Mouse (Mus musculus) lung, postnatal 0 days (tissue): Measurements from ENCODE around the gene 1190007I07Rik. TPM values are rescaled to one million over a fixed set of nuclear protein-coding genes. Genes with fewer than 3 reads are reported as not detected.
"Not testable (repeated sequence)": the region's sequence is repeated elsewhere in the genome, so short reads cannot be mapped to it uniquely, and the experiment has no call there.

Experiments
- ATAC-seq: fragments of 200-750 bp; cut with Nextera tagmentation; 2 replicates; pipeline ENCODE4 v1.8.0; 2017; ENCODE audit warnings: moderate library complexity
- DNase-seq: peaks from one replicate; pipeline ENCODE4 v3.0.0-alpha.2; 2016; ENCODE audit warnings: low spot score
- H3K27ac ChIP-seq: fragments of 300-500 bp; sonication (generic); 2 replicates; pipeline ENCODE4 v1.5.1; 2014; ENCODE audit warnings: antibody characterized with exemption, mild to moderate bottlenecking, low read length, mixed read lengths
- H3K27me3 ChIP-seq: fragments of 300-500 bp; sonication (generic); replicated peaks from 2 replicates; pipeline ENCODE4 v1.6.1; 2014; ENCODE audit warnings: low read length, mixed read lengths; ENCODE audit not compliant: insufficient read depth
- H3K36me3 ChIP-seq: fragments of 300-500 bp; sonication (generic); 2 replicates; pipeline ENCODE4 v1.6.1; 2014; ENCODE audit warnings: low read length, mixed read lengths; ENCODE audit not compliant: insufficient read depth
- H3K4me1 ChIP-seq: fragments of 300-500 bp; sonication (generic); 2 replicates; pipeline ENCODE4 v1.6.1; 2014; ENCODE audit warnings: antibody characterized with exemption, low read depth, low read length, mixed read lengths; ENCODE audit not compliant: insufficient read depth
- H3K4me2 ChIP-seq: fragments of 300-500 bp; sonication (generic); replicated peaks from 2 replicates; pipeline ENCODE4 v1.6.1; 2014; ENCODE audit warnings: low read depth, mild to moderate bottlenecking, low read length, moderate library complexity, mixed read lengths
- H3K4me3 ChIP-seq: fragments of 300-500 bp; sonication (generic); 2 replicates; pipeline ENCODE4 v1.5.1; 2014; ENCODE audit warnings: low read depth, low read length
- H3K9ac ChIP-seq: fragments of 300-500 bp; sonication (generic); replicated peaks from 2 replicates; pipeline ENCODE4 v1.6.1; 2014; ENCODE audit warnings: low read depth, mild to moderate bottlenecking
- H3K9me3 ChIP-seq: fragments of 300-500 bp; sonication (generic); 2 replicates; pipeline ENCODE4 v1.6.1; 2016; ENCODE audit warnings: low read length, mixed read lengths
- CTCF ChIP-seq: IDR thresholded peaks from 2 replicates; pipeline ENCODE4 v1.5.1; 2016; ENCODE audit warnings: antibody characterized with exemption, mild to moderate bottlenecking
- EP300 ChIP-seq: IDR thresholded peaks from 2 replicates; pipeline ENCODE4 v1.6.1; 2016; ENCODE audit warnings: antibody characterized with exemption, mild to moderate bottlenecking, control low read depth
- WGBS: fragments of 180-500 bp; shearing (Covaris S2); extraction: QIAGEN DNeasy Blood & Tissue Kit; methylation state at CpG from one replicate; pipeline ENCODE4 v1.1.7; 2014; 5-methylcytosine and 5-hydroxymethylcytosine counted together
- polyA plus RNA-seq: library from polyadenylated mRNA; unstranded; fragments of >200 nt; fragmentation: Nextera tagmentation; extraction: Ambion mirVana; gene quantifications from 2 replicates; pipeline ENCODE4 v1.2.1, GENCODE M21; 2015

The 1190007I07Rik gene
- polyA plus RNA-seq, 1 experiment from 2014 or later: 26.0 TPM

GRCm38 (mm10) chr10:82631133-82631532 lies 8.1 kb upstream of the 1190007I07Rik start:
- no peak for TF ChIP-seq CTCF
- no peak for TF ChIP-seq EP300
- Histone ChIP-seq H3K4me3 (no peak overlapping the region), H3K9ac (no peak overlapping the region), H3K27me3 (no peaks in the 10 kb centered on the region), H3K27ac (no peak overlapping the region), H3K36me3 (no peaks in the 10 kb centered on the region), H3K9me3 (no peaks in the 10 kb centered on the region), H3K4me1 (peaks cover 4% of the 10 kb centered on the region; the same call in 1 of the 2 replicates), H3K4me2 (no peak overlapping the region)
- DNase-seq: no peak
- 76% methylated on average over 7 of the region's 7 CpGs for WGBS
- ATAC-seq: no peak

DNA sequence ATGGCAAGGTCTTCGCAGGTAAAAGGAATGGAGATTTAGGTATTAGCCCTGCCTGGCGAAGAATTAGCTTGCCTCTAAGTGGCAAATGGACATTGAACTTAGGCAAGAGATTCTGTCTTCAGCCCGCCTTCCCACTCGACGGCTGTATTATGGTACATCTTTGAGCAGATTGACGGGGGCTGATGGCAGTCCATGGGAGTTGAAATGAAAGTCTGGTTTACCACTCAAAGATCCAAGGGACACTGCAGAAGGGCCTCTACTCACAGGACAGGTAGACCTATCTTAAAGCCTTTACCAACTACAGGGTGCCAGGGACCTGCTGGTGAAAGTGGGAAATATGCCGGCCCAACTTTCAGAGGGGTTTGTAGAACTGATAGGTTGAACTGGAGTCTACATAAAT lies 7.5 kb upstream of the 1190007I07Rik start:
- TF ChIP-seq EP300: no peak
- TF ChIP-seq CTCF: no peak
- WGBS: 16% methylated on average over 7 of the region's 7 CpGs

DNA sequence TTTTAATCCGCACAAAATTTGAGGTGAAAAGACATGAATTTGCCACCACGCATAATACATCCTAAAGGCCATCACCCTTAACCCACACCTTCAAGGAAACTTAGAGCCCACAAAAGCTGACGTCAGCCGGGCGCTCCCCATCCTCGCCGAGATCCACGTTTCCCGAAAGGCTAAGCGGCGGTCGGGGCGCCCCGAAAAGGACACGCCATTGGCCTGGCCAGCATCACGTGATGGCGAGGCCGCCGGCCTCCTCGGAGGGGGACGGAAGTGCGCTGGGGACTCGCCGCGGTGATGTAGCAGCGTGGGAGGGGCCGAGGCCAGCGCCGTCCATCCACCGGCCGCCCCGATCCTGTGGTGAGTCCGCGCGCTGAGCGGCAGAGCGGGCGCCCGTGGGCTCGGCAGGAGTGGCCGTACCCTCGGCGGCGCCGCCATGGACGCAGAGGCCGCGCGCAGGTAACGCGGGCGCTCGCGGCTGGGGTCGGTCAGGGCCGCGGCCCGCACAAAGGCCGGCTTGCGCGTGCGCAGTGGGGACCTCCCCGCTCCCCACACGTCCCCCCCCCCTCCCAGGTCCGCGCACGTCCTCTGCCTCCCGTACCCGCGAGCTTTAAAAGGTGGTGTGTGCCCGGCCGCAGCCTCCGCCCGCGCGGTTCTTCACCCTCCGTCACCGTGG lies 6.7 kb upstream of the 1190007I07Rik start, which contains the start of gene Tdg:
TSS of gene Tdg (plus strand) at position 243 of the 670 bp plus-strand sequence.
- peak within 1 kb of the TSS; percentile 61 for H3K9ac ChIP-seq
- H3K9me3 ChIP-seq, H3K27me3 ChIP-seq, H3K4me1 ChIP-seq, H3K36me3 ChIP-seq: not testable (repeated sequence)
- DNase-seq: peak; percentile 97
- WGBS: 0% methylated on average over 37 of the region's 78 CpGs
- peak within 1 kb of the TSS; percentile 65 for H3K4me3 ChIP-seq
- H3K4me2 ChIP-seq: peak within 1 kb of the TSS; percentile 79
- peak within 1 kb of the TSS; percentile 91 for H3K27ac ChIP-seq
- ATAC-seq: peak; percentile 99

More for the DNA sequence above, 7.5 kb upstream of the 1190007I07Rik start:
- no peak for ATAC-seq
- Histone ChIP-seq H3K4me2 (peak overlapping the region; percentile 78), H3K9me3 (no peaks in the 10 kb centered on the region), H3K27me3 (no peaks in the 10 kb centered on the region), H3K4me1 (peaks cover 4% of the 10 kb centered on the region; the same call in 1 of the 2 replicates), H3K9ac (peak overlapping the region; percentile 61), H3K36me3 (no peaks in the 10 kb centered on the region), H3K27ac (no peak overlapping the region), H3K4me3 (peak overlapping the region; percentile 65)
- no peak for DNase-seq

DNA sequence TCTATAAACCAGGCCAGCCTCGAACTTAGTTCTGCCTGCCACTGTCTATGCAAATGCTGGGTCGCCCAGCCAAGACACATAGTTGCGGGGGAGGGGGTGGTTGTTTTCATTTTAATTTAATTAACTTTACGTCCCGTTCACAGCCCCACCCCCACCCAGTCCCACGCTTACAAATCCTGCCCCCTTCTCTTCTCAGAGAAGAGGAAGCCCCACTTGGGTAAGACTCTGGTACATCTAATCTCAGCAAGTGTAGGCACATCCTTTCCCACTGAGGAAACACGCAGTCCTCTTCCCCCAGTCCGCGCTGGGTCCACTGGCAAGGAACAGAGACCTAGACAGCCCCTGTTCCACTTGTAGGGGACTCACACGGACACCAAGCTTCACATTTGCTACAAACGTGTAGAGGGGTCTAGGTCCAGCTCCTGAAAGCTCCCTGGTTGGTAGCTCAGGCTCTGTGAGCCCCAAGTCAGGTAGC lies 6.1 kb upstream of the 1190007I07Rik start:
- H3K4me2 ChIP-seq: peak overlapping the region; percentile 79
- TF ChIP-seq CTCF: no peak
- no peak for TF ChIP-seq EP300
- peaks cover 4% of the 10 kb centered on the region; the same call in 1 of the 2 replicates for H3K4me1 ChIP-seq
- H3K36me3 ChIP-seq: no peaks in the 10 kb centered on the region
- DNase-seq (no peak), ATAC-seq (peak; percentile 22)
- WGBS: 5% methylated on average over 11 of the region's 11 CpGs
- peak overlapping the region; percentile 41; the same call in 1 of the 2 replicates for H3K9ac ChIP-seq
- H3K27me3 ChIP-seq: no peaks in the 10 kb centered on the region
- H3K9me3 ChIP-seq: no peaks in the 10 kb centered on the region
- peak overlapping the region; percentile 65 for H3K4me3 ChIP-seq
- peak overlapping the region; percentile 91 for H3K27ac ChIP-seq

DNA sequence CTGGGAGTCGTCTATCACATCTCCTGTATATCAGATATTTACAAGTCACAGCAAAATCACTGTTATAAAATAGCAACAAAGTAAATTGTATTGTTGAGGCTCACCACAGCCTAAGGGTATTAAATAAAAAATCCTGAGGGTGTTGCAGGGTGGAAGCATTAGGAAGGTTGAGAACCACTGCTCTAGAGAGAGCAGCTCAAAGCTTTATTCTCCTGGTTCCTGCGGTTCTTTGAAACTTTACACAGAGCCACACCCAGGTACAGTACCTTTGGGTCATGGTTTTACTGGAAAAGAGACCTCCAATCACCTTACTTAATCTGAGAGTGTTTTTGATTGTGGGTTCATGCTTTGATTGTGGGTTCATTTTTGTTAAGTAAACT lies 515 bp upstream of the 1190007I07Rik start:
- not testable (repeated sequence) for H3K4me1 ChIP-seq, H3K36me3 ChIP-seq, DNase-seq, H3K9me3 ChIP-seq, H3K27me3 ChIP-seq
- Histone ChIP-seq H3K9ac (peak overlapping the region; percentile 46; the same call in 1 of the 2 replicates), H3K27ac (peak overlapping the region; percentile 39; the same call in 1 of the 2 replicates), H3K4me3 (peak overlapping the region; percentile 62), H3K4me2 (peak overlapping the region; percentile 63)
- WGBS: 2% methylated on average over 2 of the region's 2 CpGs
- ATAC-seq: 0 out of 2 replicates have a peak, but pooled peaks have one; percentile 6

DNA sequence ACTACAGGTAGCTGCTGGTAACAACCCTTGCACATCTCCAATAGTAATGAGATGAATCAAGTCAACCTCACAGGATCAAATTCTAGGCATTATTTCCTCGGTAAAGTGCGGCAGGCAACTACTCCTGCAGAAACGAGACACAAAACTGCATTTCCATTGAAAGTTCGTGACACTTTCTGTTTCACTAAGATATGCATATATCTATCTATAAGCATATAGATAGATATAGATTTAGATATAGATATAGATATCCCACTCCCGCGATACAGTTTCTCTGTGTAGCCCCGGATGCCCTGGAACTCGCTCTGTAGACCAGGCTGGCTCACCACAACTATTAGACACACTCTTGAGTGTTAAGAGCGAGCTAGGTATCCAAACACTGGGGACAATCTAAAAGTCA lies 793 bp downstream of the 1190007I07Rik start:
- DNase-seq: no peak
- peak overlapping the region; percentile 63 for H3K4me2 ChIP-seq
- no peaks in the 10 kb centered on the region for H3K27me3 ChIP-seq
- H3K9me3 ChIP-seq: no peaks in the 10 kb centered on the region
- peak overlapping the region; percentile 62 for H3K4me3 ChIP-seq
- no peak for TF ChIP-seq CTCF
- H3K36me3 ChIP-seq: no peaks in the 10 kb centered on the region
- 18% methylated on average over 9 of the region's 9 CpGs for WGBS
- H3K27ac ChIP-seq: no peak overlapping the region
- no peak for ATAC-seq
- H3K4me1 ChIP-seq: no peaks in the 10 kb centered on the region
- peak overlapping the region; percentile 46 for H3K9ac ChIP-seq

GRCm38 (mm10) chr10:82594421-82594820 lies 28.6 kb downstream of the 1190007I07Rik start:
- not testable (repeated sequence) for H3K36me3 ChIP-seq, H3K4me3 ChIP-seq, ATAC-seq, H3K27ac ChIP-seq, H3K9me3 ChIP-seq, DNase-seq, H3K4me1 ChIP-seq, H3K4me2 ChIP-seq, H3K9ac ChIP-seq, H3K27me3 ChIP-seq
- whole genome bisulfite sequencing: 60% methylated on average over 4 of the region's 4 CpGs

DNA sequence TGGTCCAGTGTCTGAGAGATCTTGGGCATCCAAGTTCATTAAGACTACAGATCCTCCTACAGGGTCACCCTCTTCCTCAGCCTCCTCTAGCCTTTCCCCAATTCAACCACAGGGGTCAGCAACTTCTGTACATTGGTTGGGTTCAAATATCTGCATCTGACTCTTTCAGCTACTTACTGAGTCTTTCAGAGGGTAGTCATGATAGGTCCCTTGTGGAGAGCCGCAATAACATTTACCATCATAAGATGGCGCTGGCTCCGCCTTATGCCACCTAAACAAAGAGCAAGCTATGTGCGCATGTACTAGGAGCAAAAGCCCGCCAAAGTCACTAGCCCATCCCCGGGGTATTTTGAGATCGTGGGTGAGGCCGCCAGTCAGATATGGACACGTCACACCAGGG lies 33.4 kb downstream of the 1190007I07Rik start:
- not testable (repeated sequence) for H3K36me3 ChIP-seq, ATAC-seq, H3K9ac ChIP-seq, H3K4me2 ChIP-seq, H3K9me3 ChIP-seq, H3K27me3 ChIP-seq, DNase-seq, H3K4me3 ChIP-seq, H3K4me1 ChIP-seq, H3K27ac ChIP-seq
- WGBS: 81% methylated on average over 9 of the region's 9 CpGs

DNA sequence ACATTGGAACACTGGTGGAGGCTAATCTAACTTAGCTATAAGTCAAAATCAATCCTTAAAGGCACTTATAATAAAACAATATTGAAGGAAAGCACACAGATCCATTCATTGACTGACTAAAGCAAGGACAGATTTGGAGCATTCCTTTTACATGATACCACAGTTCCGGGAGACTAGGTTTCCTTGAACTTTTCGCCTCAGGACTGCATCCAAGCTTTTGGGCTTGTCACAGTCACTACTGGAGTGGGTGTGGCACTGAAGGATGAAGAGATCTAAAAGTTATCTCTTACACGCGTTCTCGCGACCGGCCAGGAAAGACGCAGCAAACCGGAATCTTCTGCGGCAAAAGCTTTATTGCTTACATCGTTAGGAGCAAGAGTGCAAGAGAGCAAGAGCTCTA lies 51.9 kb downstream of the 1190007I07Rik start:
- ATAC-seq, H3K9ac ChIP-seq: not testable (repeated sequence)
- WGBS: 95% methylated on average over 11 of the region's 11 CpGs

More for the DNA sequence above, 51.9 kb downstream of the 1190007I07Rik start:
- H3K27ac ChIP-seq, H3K4me2 ChIP-seq, DNase-seq, H3K4me1 ChIP-seq, H3K4me3 ChIP-seq, H3K9me3 ChIP-seq, H3K36me3 ChIP-seq, H3K27me3 ChIP-seq: not testable (repeated sequence)
